Mouse (Mus musculus): ENCODE data around the gene Npdc1. TPM values are rescaled to one million over a fixed set of nuclear protein-coding genes. Genes with fewer than 3 reads are reported as not detected.

Gene Npdc1
- polyA plus RNA-seq (2012; rRNA removed; ENCODE audit: low replicate concordance) = 151 and 254 TPM in 2 replicates

GRCm38 (mm10) chr2:25399051-25399450 lies at the start of gene Npdc1:
TSS of gene Npdc1 (plus strand) at chr2:25399351.

GRCm38 (mm10) chr2:25356208-25357079 lies 42.7 kb upstream of the Npdc1 start, which contains the start of gene Dpp7:
TSS of gene Dpp7 (minus strand) at chr2:25356359.

GRCm38 (mm10) chr2:25365091-25365761 lies 33.9 kb upstream of the Npdc1 start, which contains the start of gene Uap1l1:
TSS of gene Uap1l1 (minus strand) at chr2:25365682.

GRCm38 (mm10) chr2:25371764-25372643 lies 27.1 kb upstream of the Npdc1 start, which contains the start of gene Sapcd2:
TSS of gene Sapcd2 (plus strand) at chr2:25372321.

GRCm38 (mm10) chr2:25395721-25396596 lies 3.2 kb upstream of the Npdc1 start, which contains the start of gene Entpd2:
TSS of gene Entpd2 (plus strand) at chr2:25395874.

GRCm38 (mm10) chr2:25422587-25423410 lies 23.6 kb downstream of the Npdc1 start, which contains the start of gene Fut7:
TSS of gene Fut7 (plus strand) at chr2:25423267.

GRCm38 (mm10) chr2:25428442-25429236 lies 29.5 kb downstream of the Npdc1 start, which contains the start of gene Abca2:
TSS of gene Abca2 (plus strand) at chr2:25428703.

GRCm38 (mm10) chr2:25456205-25456953 lies 57.2 kb downstream of the Npdc1 start, which contains the start of gene Clic3:
TSS of gene Clic3 (plus strand) at chr2:25456838.

Other genes with a start within 250 kb of the Npdc1 start
- gene Nrarp, start 218.6 kb upstream of the Npdc1 start, polyA plus RNA-seq (2012; rRNA removed; ENCODE audit: low replicate concordance) = 15.2 and 32.0 TPM in 2 replicates
- 34.9 and 70.8 TPM in 2 replicates for gene Tor4a, start 202.5 kb upstream of the Npdc1 start, polyA plus RNA-seq (2012; rRNA removed; ENCODE audit: low replicate concordance)
- 51.7 and 97.1 TPM in 2 replicates for gene Nelfb, start 187.9 kb upstream of the Npdc1 start, polyA plus RNA-seq (2012; rRNA removed; ENCODE audit: low replicate concordance)
- gene Stpg3, start 184.7 kb upstream of the Npdc1 start, polyA plus RNA-seq (2012; rRNA removed; ENCODE audit: low replicate concordance) = 0.23 TPM in 1 of 2 replicates, not detected in the other
- gene Fam166a, start 180.6 kb upstream of the Npdc1 start, polyA plus RNA-seq (2012; rRNA removed; ENCODE audit: low replicate concordance) = 0.17 and 0.19 TPM in 2 replicates
- gene Tubb4b, start 174.6 kb upstream of the Npdc1 start, polyA plus RNA-seq (2012; rRNA removed; ENCODE audit: low replicate concordance) = 306 and 366 TPM in 2 replicates
- 0.04 and 0.06 TPM in 2 replicates for gene Slc34a3, start 165.0 kb upstream of the Npdc1 start, polyA plus RNA-seq (2012; rRNA removed; ENCODE audit: low replicate concordance)
- 0.19 and 0.24 TPM in 2 replicates for gene Rnf224, start 162.6 kb upstream of the Npdc1 start, polyA plus RNA-seq (2012; rRNA removed; ENCODE audit: low replicate concordance)
- gene Rnf208, start 157.1 kb upstream of the Npdc1 start, polyA plus RNA-seq (2012; rRNA removed; ENCODE audit: low replicate concordance) = 22.4 and 35.6 TPM in 2 replicates
- 20.7 and 26.5 TPM in 2 replicates for gene Cysrt1, start 156.9 kb upstream of the Npdc1 start, polyA plus RNA-seq (2012; rRNA removed; ENCODE audit: low replicate concordance)
- gene AL732309.1, start 152.5 kb upstream of the Npdc1 start, polyA plus RNA-seq (2012; rRNA removed; ENCODE audit: low replicate concordance) = 28.2 and 30.4 TPM in 2 replicates
- gene Tmem203, start 143.9 kb upstream of the Npdc1 start, polyA plus RNA-seq (2012; rRNA removed; ENCODE audit: low replicate concordance) = 52.0 and 81.2 TPM in 2 replicates
- 18.4 and 28.7 TPM in 2 replicates for gene Tprn, start 136.7 kb upstream of the Npdc1 start, polyA plus RNA-seq (2012; rRNA removed; ENCODE audit: low replicate concordance)
- 54.2 and 69.4 TPM in 2 replicates for gene Ssna1, start 126.9 kb upstream of the Npdc1 start, polyA plus RNA-seq (2012; rRNA removed; ENCODE audit: low replicate concordance)
- 82.5 and 180 TPM in 2 replicates for gene Anapc2, start 126.9 kb upstream of the Npdc1 start, polyA plus RNA-seq (2012; rRNA removed; ENCODE audit: low replicate concordance)
- not detected in 2 replicates for gene Tmem210, start 111.2 kb upstream of the Npdc1 start, polyA plus RNA-seq (2012; rRNA removed; ENCODE audit: low replicate concordance)
- 9.9 and 19.6 TPM in 2 replicates for gene Lrrc26, start 109.4 kb upstream of the Npdc1 start, polyA plus RNA-seq (2012; rRNA removed; ENCODE audit: low replicate concordance)
- gene Grin1, start 80.2 kb upstream of the Npdc1 start, polyA plus RNA-seq (2012; rRNA removed; ENCODE audit: low replicate concordance) = 0.19 and 0.41 TPM in 2 replicates
- gene Man1b1, start 67.0 kb upstream of the Npdc1 start, polyA plus RNA-seq (2012; rRNA removed; ENCODE audit: low replicate concordance) = 11.8 and 12.5 TPM in 2 replicates
- gene Dpp7, start 43.0 kb upstream of the Npdc1 start, polyA plus RNA-seq (2012; rRNA removed; ENCODE audit: low replicate concordance) = 43.0 and 55.8 TPM in 2 replicates
- gene Uap1l1, start 33.7 kb upstream of the Npdc1 start, polyA plus RNA-seq (2012; rRNA removed; ENCODE audit: low replicate concordance) = 43.6 and 71.9 TPM in 2 replicates
- gene Sapcd2, start 27.0 kb upstream of the Npdc1 start, polyA plus RNA-seq (2012; rRNA removed; ENCODE audit: low replicate concordance) = 0.86 and 3.4 TPM in 2 replicates
- 48.9 and 63.5 TPM in 2 replicates for gene Entpd2, start 3.5 kb upstream of the Npdc1 start, polyA plus RNA-seq (2012; rRNA removed; ENCODE audit: low replicate concordance)
- 7.8 and 13.8 TPM in 2 replicates for gene Fut7, start 23.9 kb downstream of the Npdc1 start, polyA plus RNA-seq (2012; rRNA removed; ENCODE audit: low replicate concordance)
- gene Abca2, start 29.4 kb downstream of the Npdc1 start, polyA plus RNA-seq (2012; rRNA removed; ENCODE audit: low replicate concordance) = 52.8 and 92.1 TPM in 2 replicates
- 8.4 and 21.2 TPM in 2 replicates for gene Clic3, start 57.5 kb downstream of the Npdc1 start, polyA plus RNA-seq (2012; rRNA removed; ENCODE audit: low replicate concordance)
- 92.7 and 147 TPM in 2 replicates for gene Paxx, start 61.7 kb downstream of the Npdc1 start, polyA plus RNA-seq (2012; rRNA removed; ENCODE audit: low replicate concordance)
- 4.8 and 6.6 TPM in 2 replicates for gene Ptgds, start 70.7 kb downstream of the Npdc1 start, polyA plus RNA-seq (2012; rRNA removed; ENCODE audit: low replicate concordance)
- gene Lcn12, start 94.6 kb downstream of the Npdc1 start, polyA plus RNA-seq (2012; rRNA removed; ENCODE audit: low replicate concordance) = not detected in 2 replicates
- 19.9 and 31.9 TPM in 2 replicates for gene Fbxw5, start 101.4 kb downstream of the Npdc1 start, polyA plus RNA-seq (2012; rRNA removed; ENCODE audit: low replicate concordance)
- 12.2 and 13.2 TPM in 2 replicates for gene C8g, start 102.4 kb downstream of the Npdc1 start, polyA plus RNA-seq (2012; rRNA removed; ENCODE audit: low replicate concordance)
- gene Traf2, start 147.6 kb downstream of the Npdc1 start, polyA plus RNA-seq (2012; rRNA removed; ENCODE audit: low replicate concordance) = 20.0 and 23.9 TPM in 2 replicates
- gene Edf1, start 158.5 kb downstream of the Npdc1 start, polyA plus RNA-seq (2012; rRNA removed; ENCODE audit: low replicate concordance) = 65.0 and 134 TPM in 2 replicates
- 3.4 and 4.2 TPM in 2 replicates for gene Mamdc4, start 175.5 kb downstream of the Npdc1 start, polyA plus RNA-seq (2012; rRNA removed; ENCODE audit: low replicate concordance)
- 42.8 and 48.1 TPM in 2 replicates for gene Phpt1, start 175.9 kb downstream of the Npdc1 start, polyA plus RNA-seq (2012; rRNA removed; ENCODE audit: low replicate concordance)
- 0.79 and 2.0 TPM in 2 replicates for gene Ajm1, start 182.4 kb downstream of the Npdc1 start, polyA plus RNA-seq (2012; rRNA removed; ENCODE audit: low replicate concordance)
- gene Rabl6, start 209.2 kb downstream of the Npdc1 start, polyA plus RNA-seq (2012; rRNA removed; ENCODE audit: low replicate concordance) = 69.2 and 71.3 TPM in 2 replicates
- gene Ccdc183, start 218.3 kb downstream of the Npdc1 start, polyA plus RNA-seq (2012; rRNA removed; ENCODE audit: low replicate concordance) = not detected in 2 replicates
- 20.4 and 44.3 TPM in 2 replicates for gene Tmem141, start 222.7 kb downstream of the Npdc1 start, polyA plus RNA-seq (2012; rRNA removed; ENCODE audit: low replicate concordance)
- gene Fcna, start 228.7 kb downstream of the Npdc1 start, polyA plus RNA-seq (2012; rRNA removed; ENCODE audit: low replicate concordance) = 17.3 and 33.5 TPM in 2 replicates